Mouse (Mus musculus): ENCODE results near the gene Emilin2.

- TF ChIP-seq GATA1 (IDR thresholded peaks at IDR 0.05; ENCODE audit: low read length) (no peak), TAL1 (IDR thresholded peaks at IDR 0.05; ENCODE audit: low read length) (no peak)
These were observed 35.0 kb downstream of the Emilin2 start for GRCm38 (mm10) chr17:71276771-71277170.
